Mouse (Mus musculus): ENCODE measurements around the gene Trim46.
A peak's percentile ranks its signal among the peaks of the same experiment; 100 is the strongest.

Gene Trim46

GRCm38 (mm10) chr3:89208736-89209135 lies 37.4 kb downstream of the Trim46 start:
- DNase-seq = no peak

GRCm38 (mm10) chr3:89208075-89208657 lies 37.9 kb downstream of the Trim46 start:
- no peak for DNase-seq

DNA sequence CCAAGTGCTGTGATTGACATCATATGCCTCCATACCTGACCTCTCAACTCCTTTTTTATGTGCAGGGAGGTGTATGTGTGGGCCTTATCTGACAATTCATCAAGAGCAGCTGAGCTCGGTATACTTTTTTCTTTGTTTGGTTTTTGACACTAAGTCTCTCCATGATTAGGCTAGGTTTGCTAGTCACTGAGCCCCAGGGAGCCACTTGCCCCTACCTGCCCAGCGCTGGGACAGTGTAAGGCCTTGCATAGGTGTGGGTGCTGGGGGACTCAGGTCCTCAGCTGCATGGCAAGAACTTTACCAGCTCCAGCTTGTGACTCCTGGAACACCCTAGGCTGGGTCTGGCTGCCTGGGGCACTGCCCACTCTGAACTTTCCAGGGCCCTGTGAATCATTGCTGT lies 39.4 kb downstream of the Trim46 start:
- no peak for DNase-seq

DNA sequence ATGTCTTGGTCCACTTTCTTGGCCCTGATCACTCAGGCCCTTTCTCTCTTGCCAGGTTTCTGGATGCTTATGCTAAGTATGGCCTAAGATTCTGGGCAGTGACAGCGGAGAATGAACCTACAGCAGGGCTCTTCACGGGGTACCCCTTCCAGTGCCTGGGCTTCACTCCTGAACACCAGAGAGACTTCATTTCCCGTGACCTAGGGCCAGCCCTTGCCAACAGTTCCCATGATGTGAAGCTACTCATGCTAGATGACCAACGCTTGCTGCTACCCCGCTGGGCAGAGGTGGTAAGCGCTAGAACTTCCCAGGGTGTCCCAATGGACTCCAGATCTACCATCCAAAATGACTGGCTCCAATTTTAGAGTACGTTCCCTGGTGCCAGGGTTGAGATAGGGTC lies 40.0 kb downstream of the Trim46 start:
- DNase-seq = no peak

DNA sequence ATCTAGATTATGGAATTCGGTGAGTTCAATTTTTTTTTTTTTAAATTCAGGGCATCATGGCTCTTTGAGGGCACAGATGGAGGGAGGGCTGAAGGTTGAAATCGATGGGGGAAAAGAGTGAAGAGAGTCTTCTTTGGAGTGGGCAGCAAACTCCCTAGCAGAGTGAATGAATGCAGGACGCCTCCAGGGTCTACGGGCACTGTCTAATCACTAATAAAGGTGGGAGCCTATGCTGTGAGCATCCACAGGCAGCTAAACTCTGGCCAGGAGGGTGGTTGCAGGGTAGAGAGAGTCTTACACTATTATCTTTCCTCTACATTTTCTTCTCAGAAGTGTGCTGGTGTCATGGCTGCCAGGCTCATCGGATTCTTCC lies 43.0 kb downstream of the Trim46 start:
- DNase-seq = no peak

DNA sequence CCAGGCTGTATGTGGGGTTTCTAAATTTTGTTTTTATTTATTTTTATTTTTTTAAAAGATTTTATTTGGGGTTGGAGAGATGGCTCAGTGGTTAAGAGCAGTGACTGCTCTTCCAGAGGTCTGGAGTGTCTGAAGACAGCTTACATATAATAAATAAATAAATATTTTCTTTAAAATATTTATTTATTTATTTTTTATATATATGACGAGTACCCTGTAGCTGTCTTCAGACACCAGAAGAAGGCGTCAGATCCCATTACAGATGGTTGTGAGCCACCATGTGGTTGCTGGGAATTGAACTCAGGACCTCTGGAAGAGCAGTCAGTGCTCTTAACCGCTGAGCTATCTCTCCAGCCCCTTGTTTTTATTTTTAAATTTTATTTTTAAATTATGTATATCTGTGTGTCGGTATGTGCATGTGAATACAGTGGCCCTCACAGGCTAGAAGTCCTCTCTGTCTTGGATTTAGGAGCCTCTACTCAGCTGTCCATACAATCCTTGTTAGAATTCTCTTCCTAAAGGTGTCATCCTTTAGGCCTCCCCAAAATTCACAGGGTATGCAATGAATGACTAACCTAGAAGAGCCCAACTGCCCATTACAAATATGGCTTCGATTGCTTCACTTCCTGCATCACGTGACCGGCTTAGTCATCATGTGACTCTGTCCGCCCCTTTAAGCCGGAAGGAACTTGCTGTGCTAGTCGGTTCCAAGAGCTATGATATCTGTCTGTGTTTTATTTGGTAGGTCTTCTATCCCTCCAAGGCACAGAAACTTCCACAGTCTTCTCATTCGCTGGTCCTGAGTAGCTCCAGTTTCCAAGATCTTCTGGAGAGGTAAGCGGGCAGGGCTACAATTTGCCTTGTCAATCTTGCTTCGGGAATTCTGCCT lies 43.6 kb downstream of the Trim46 start, which contains the start of gene Gba:
Gene Gba, plus strand, starts transcription at position 676 of the 889 bp plus-strand sequence.
- DNase-seq = peak; percentile 88

GRCm38 (mm10) chr3:89199839-89200238 lies 46.3 kb downstream of the Trim46 start:
- DNase-seq = no peak

- peak; percentile 88 for DNase-seq
Observed at GRCm38 (mm10) chr3:89195979-89196877, 49.9 kb downstream of the Trim46 start.

- DNase-seq = peak; percentile 39
Observed at GRCm38 (mm10) chr3:89193853-89194252, 52.3 kb downstream of the Trim46 start.

GRCm38 (mm10) chr3:89193351-89193750 lies 52.8 kb downstream of the Trim46 start:
- no peak for DNase-seq

GRCm38 (mm10) chr3:89190436-89190835 lies 55.7 kb downstream of the Trim46 start:
- DNase-seq = no peak

DNA sequence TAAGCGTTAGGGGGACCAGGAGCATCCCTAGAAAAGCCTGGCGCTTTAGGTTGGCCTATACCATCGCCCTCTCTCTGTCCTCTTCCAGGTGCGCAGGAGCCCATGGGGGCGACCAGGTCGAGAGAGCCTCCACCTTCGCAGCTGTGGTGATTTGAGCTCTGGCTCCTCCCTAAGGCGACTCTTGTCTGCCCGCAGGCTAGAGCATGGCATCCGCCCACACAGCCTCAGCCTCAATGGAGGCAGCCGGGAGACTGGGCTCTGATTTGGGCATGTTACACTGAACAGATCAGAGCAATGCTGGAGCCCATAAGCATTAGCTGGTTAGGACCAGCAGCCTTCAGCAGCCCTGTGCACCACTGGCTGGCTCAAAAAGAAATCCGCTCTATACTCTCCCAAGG lies 57.6 kb downstream of the Trim46 start:
- DNase-seq = no peak

GRCm38 (mm10) chr3:89187690-89188477 lies 58.2 kb downstream of the Trim46 start:
- no peak for DNase-seq

- no peak for DNase-seq
Observed at GRCm38 (mm10) chr3:89187197-89187596, 58.9 kb downstream of the Trim46 start.

Data from kidney, adult 18-20 months (tissue).